21 mouse cellular contexts compared by ENCODE assay signal in the genomic region with DNA sequence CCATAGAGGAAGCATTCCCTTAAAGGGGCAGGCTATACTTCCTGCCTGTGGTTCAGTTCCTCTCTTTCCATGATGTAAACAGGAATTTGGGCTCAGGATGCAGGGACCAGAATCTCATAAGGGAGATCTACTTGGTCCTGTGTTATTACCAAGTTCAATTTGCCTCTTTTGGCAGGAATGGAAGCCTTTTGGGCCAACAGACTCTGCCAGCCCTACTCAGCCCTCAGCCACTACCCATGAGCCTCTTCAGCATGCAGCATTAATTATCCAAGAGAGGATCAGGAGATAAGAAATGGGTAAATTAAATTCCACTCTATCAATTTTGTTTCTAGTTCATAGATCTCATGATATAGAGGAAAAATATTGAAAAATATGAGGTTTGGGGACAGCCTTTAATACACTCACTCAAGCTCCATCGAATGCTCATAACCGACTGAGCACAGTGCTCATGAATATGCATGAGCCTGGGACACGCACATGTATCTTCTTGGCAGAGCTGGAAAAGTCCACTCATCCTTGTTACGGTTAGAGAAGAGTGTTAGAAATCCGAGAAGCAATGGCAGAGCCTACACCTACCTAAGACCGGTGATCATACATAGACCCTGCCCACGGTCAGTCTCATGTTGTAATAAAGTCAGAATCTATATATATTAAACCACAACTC.
DNase-seq lines count a peak whose midpoint lies in the region; ATAC-seq and TF ChIP-seq lines count a peak whose summit lies in the region.
"Had no signal": no experiment of that assay in that cellular context is flagged by ENCODE, and none has a peak within 500 bp of the region (broad histone marks: within the 10 kb centered on the region; RNA-seq: fewer than 3 reads in every experiment).

No protein-coding gene starts in this region.

- WGBS in forebrain, embryonic 14.5 days, result 68% methylated on average over 7 of the region's 7 CpGs
- 85% methylated on average over 7 of the region's 7 CpGs for WGBS in forebrain, embryonic 11.5 days
- WGBS in midbrain, embryonic 13.5 days, result 60% methylated on average over 7 of the region's 7 CpGs
- 80% methylated on average over 7 of the region's 7 CpGs for WGBS in midbrain, embryonic 11.5 days
- WGBS in hindbrain, embryonic 14.5 days, result 50% methylated on average over 7 of the region's 7 CpGs

- no peak overlapping the region for H3K4me2 ChIP-seq in forebrain, embryonic 14.5 days (ENCODE audit: low read length)
- H3K4me2 ChIP-seq in forebrain, embryonic 11.5 days (ENCODE audit: low read depth, low read length, severe bottlenecking), result no peak overlapping the region
- H3K4me2 ChIP-seq in midbrain, embryonic 13.5 days (replicated peaks), result no peak overlapping the region
- H3K4me2 ChIP-seq in midbrain, embryonic 11.5 days, result no peak overlapping the region
- no peak overlapping the region for H3K4me2 ChIP-seq in hindbrain, embryonic 14.5 days (replicated peaks)
- H3K4me2 ChIP-seq: embryonic facial prominence, embryonic 12.5 days; heart, embryonic 15.5 days; liver, embryonic 11.5 days had no signal

- TF ChIP-seq CTCF in brain, embryonic 14.5 days (IDR thresholded peaks at IDR 0.05; ENCODE audit: borderline replicate concordance, extremely low read depth, insufficient read depth, insufficient read length), result no peak

- peak; percentile 60 for DNase-seq in forebrain, embryonic 14.5 days (ENCODE audit: low spot score)
- DNase-seq in forebrain, embryonic 11.5 days (ENCODE audit: low spot score), result no peak
- no peak for DNase-seq in midbrain, embryonic 11.5 days (ENCODE audit: low spot score, missing footprints)
- peak; percentile 71 for DNase-seq in brain, embryonic 14.5 days (ENCODE audit: low read depth)
- peak; percentile 34 for DNase-seq in hindbrain, embryonic 14.5 days (ENCODE audit: low spot score)
- no peak for DNase-seq in kidney, postnatal 4 days
- DNase-seq in thymus, postnatal 4 days, result no peak
- DNase-seq: adrenal gland, postnatal 36 days; cerebellum, adult 8-10 months; gastrocnemius, postnatal 25 days; layer of hippocampus, postnatal 36 days; lung, adult 18-20 months; lung, postnatal 14 days; thymus, postnatal 25 days had no signal

- no peaks in the 10 kb centered on the region for H3K4me1 ChIP-seq in forebrain, embryonic 14.5 days (ENCODE audit: control insufficient read depth, insufficient read depth, low read length)
- H3K4me1 ChIP-seq in forebrain, embryonic 11.5 days (replicated peaks; ENCODE audit: control insufficient read depth, insufficient read depth, low read length), result no peaks in the 10 kb centered on the region
- H3K4me1 ChIP-seq in midbrain, embryonic 13.5 days (replicated peaks), result 0 out of 2 replicates have a peak, but pooled peaks cover 3% of the 10 kb centered on the region
- H3K4me1 ChIP-seq in midbrain, embryonic 11.5 days (ENCODE audit: control insufficient read depth, insufficient read depth, low read length), result no peaks in the 10 kb centered on the region
- peaks cover 9% of the 10 kb centered on the region; the same call in 1 of the 2 replicates for H3K4me1 ChIP-seq in hindbrain, embryonic 14.5 days (replicated peaks; ENCODE audit: control insufficient read depth, insufficient read depth, low read length)
- H3K4me1 ChIP-seq: embryonic facial prominence, embryonic 12.5 days had no signal

- H3K27me3 ChIP-seq in forebrain, embryonic 14.5 days (replicated peaks; ENCODE audit: control insufficient read depth, insufficient read depth, low read length), result no peaks in the 10 kb centered on the region
- H3K27me3 ChIP-seq in forebrain, embryonic 11.5 days (ENCODE audit: control insufficient read depth, insufficient read depth, low read length), result no peaks in the 10 kb centered on the region
- H3K27me3 ChIP-seq in midbrain, embryonic 13.5 days, result no peaks in the 10 kb centered on the region
- H3K27me3 ChIP-seq in midbrain, embryonic 11.5 days (ENCODE audit: control insufficient read depth, insufficient read depth, low read length), result no peaks in the 10 kb centered on the region
- H3K27me3 ChIP-seq in hindbrain, embryonic 14.5 days (ENCODE audit: control insufficient read depth, insufficient read depth, low read length), result no peaks in the 10 kb centered on the region
- H3K27me3 ChIP-seq: CH12.LX; embryonic facial prominence, embryonic 12.5 days; heart, embryonic 15.5 days had no signal

- H3K4me3 ChIP-seq in forebrain, embryonic 14.5 days (ENCODE audit: low read depth, low read length), result no peak overlapping the region
- H3K4me3 ChIP-seq in forebrain, embryonic 11.5 days (ENCODE audit: low read depth, low read length), result no peak overlapping the region
- no peak overlapping the region for H3K4me3 ChIP-seq in midbrain, embryonic 13.5 days (replicated peaks)
- H3K4me3 ChIP-seq in midbrain, embryonic 11.5 days (ENCODE audit: low read depth, low read length), result no peak overlapping the region
- no peak overlapping the region for H3K4me3 ChIP-seq in hindbrain, embryonic 14.5 days (replicated peaks; ENCODE audit: low read length)
- H3K4me3 ChIP-seq: embryonic facial prominence, embryonic 12.5 days; erythroblast, embryonic 14.5 days; heart, embryonic 15.5 days had no signal

- ATAC-seq in forebrain, embryonic 14.5 days, result peak; percentile 48; the same call in 1 of the 2 replicates
- ATAC-seq in forebrain, embryonic 11.5 days (replicated peaks; ENCODE audit: low FRiP score), result no peak
- 0 out of 2 replicates have a peak, but pooled peaks have one; percentile 40 for ATAC-seq in midbrain, embryonic 13.5 days
- ATAC-seq in midbrain, embryonic 11.5 days (ENCODE audit: low FRiP score), result no peak
- peak; percentile 80; the same call in 1 of the 2 replicates for ATAC-seq in hindbrain, embryonic 14.5 days (ENCODE audit: low FRiP score)
- ATAC-seq: intestine, postnatal 0 days had no signal

- H3K36me3 ChIP-seq in forebrain, embryonic 14.5 days (ENCODE audit: control insufficient read depth, insufficient read depth, low read length), result no peaks in the 10 kb centered on the region
- no peaks in the 10 kb centered on the region for H3K36me3 ChIP-seq in forebrain, embryonic 11.5 days (ENCODE audit: control insufficient read depth, insufficient read depth, low read length)
- no peaks in the 10 kb centered on the region for H3K36me3 ChIP-seq in midbrain, embryonic 13.5 days
- H3K36me3 ChIP-seq in midbrain, embryonic 11.5 days (ENCODE audit: control insufficient read depth, insufficient read depth, low read length), result no peaks in the 10 kb centered on the region
- H3K36me3 ChIP-seq in hindbrain, embryonic 14.5 days (replicated peaks; ENCODE audit: control insufficient read depth, insufficient read depth), result no peaks in the 10 kb centered on the region
- H3K36me3 ChIP-seq: embryonic facial prominence, embryonic 12.5 days; heart, embryonic 15.5 days had no signal

- TF ChIP-seq POLR2A in brain, embryonic 14.5 days (IDR thresholded peaks at IDR 0.05; ENCODE audit: borderline replicate concordance, extremely low read depth, insufficient read depth, insufficient read length, poor library complexity, severe bottlenecking), result no peak

- no peak overlapping the region for H3K27ac ChIP-seq in forebrain, embryonic 14.5 days (ENCODE audit: low read depth, low read length)
- no peak overlapping the region for H3K27ac ChIP-seq in forebrain, embryonic 11.5 days (ENCODE audit: low read depth, low read length)
- H3K27ac ChIP-seq in midbrain, embryonic 13.5 days, result no peak overlapping the region
- H3K27ac ChIP-seq in midbrain, embryonic 11.5 days (ENCODE audit: low read depth, low read length), result no peak overlapping the region
- peak overlapping the region; percentile 38; the same call in 1 of the 2 replicates for H3K27ac ChIP-seq in hindbrain, embryonic 14.5 days
- H3K27ac ChIP-seq: embryonic facial prominence, embryonic 12.5 days; heart, embryonic 15.5 days had no signal

- no peak overlapping the region for H3K9ac ChIP-seq in forebrain, embryonic 14.5 days (ENCODE audit: low read length)
- no peak overlapping the region for H3K9ac ChIP-seq in forebrain, embryonic 11.5 days (ENCODE audit: low read length)
- no peak overlapping the region for H3K9ac ChIP-seq in midbrain, embryonic 13.5 days (replicated peaks)
- H3K9ac ChIP-seq in midbrain, embryonic 11.5 days (ENCODE audit: low read length), result no peak overlapping the region
- H3K9ac ChIP-seq in hindbrain, embryonic 14.5 days, result no peak overlapping the region
- H3K9ac ChIP-seq: embryonic facial prominence, embryonic 12.5 days; heart, embryonic 15.5 days had no signal

- H3K9me3 ChIP-seq in forebrain, embryonic 14.5 days (replicated peaks; ENCODE audit: control insufficient read depth, low read length), result no peaks in the 10 kb centered on the region
- no peaks in the 10 kb centered on the region for H3K9me3 ChIP-seq in forebrain, embryonic 11.5 days (ENCODE audit: control insufficient read depth, low read length)
- no peaks in the 10 kb centered on the region for H3K9me3 ChIP-seq in midbrain, embryonic 13.5 days
- no peaks in the 10 kb centered on the region for H3K9me3 ChIP-seq in midbrain, embryonic 11.5 days (ENCODE audit: control insufficient read depth, low read length)
- no peaks in the 10 kb centered on the region for H3K9me3 ChIP-seq in hindbrain, embryonic 14.5 days (ENCODE audit: control insufficient read depth, low read length)
- H3K9me3 ChIP-seq: embryonic facial prominence, embryonic 12.5 days; heart, embryonic 15.5 days had no signal

Comparison
In these comparisons a context has a peak if more than half of its experiments do, and no peak if none do; other contexts are left out.
1. ATAC-seq: peak in forebrain, embryonic 14.5 days (single experiment), midbrain, embryonic 13.5 days (single experiment) and hindbrain, embryonic 14.5 days (single experiment); none in forebrain, embryonic 11.5 days (single experiment) and midbrain, embryonic 11.5 days (single experiment).
2. DNase-seq: peak in forebrain, embryonic 14.5 days (single experiment), brain, embryonic 14.5 days (single experiment) and hindbrain, embryonic 14.5 days (single experiment); none in forebrain, embryonic 11.5 days (single experiment), midbrain, embryonic 11.5 days (single experiment), kidney, postnatal 4 days (0 of 2) and thymus, postnatal 4 days (single experiment).